Mouse (Mus musculus) heart, postnatal 0 days (tissue): Measurements from ENCODE around the gene Ap1m2. TPM values are rescaled to one million over a fixed set of nuclear protein-coding genes. Genes with fewer than 3 reads are reported as not detected.
"Not testable (repeated sequence)": the region's sequence is repeated elsewhere in the genome, so short reads cannot be mapped to it uniquely, and the experiment has no call there.

Experiments used
- ATAC-seq: fragments of 200-750 bp; cut with Nextera tagmentation; 2 replicates; pipeline ENCODE4 v1.8.0; 2017; ENCODE audit warnings: low read depth, moderate number of reproducible peaks, moderate library complexity; ENCODE audit not compliant: insufficient read depth
- DNase-seq: peaks from one replicate; pipeline ENCODE4 v3.0.0-alpha.2; 2016; ENCODE audit warnings: low spot score
- H3K27ac ChIP-seq: fragments of 300-500 bp; sonication (generic); 2 replicates; pipeline ENCODE4 v1.5.1; 2014; ENCODE audit warnings: low read depth, mild to moderate bottlenecking
- H3K27me3 ChIP-seq: fragments of 300-500 bp; sonication (generic); 2 replicates; pipeline ENCODE4 v1.6.1; 2014; ENCODE audit warnings: low read length, mixed read lengths; ENCODE audit not compliant: control insufficient read depth, insufficient read depth
- H3K36me3 ChIP-seq: fragments of 300-500 bp; sonication (generic); replicated peaks from 2 replicates; pipeline ENCODE4 v1.6.1; 2014; ENCODE audit warnings: low read length, mixed read lengths; ENCODE audit not compliant: control insufficient read depth, insufficient read depth
- H3K4me1 ChIP-seq: fragments of 300-500 bp; sonication (generic); 2 replicates; pipeline ENCODE4 v1.6.1; 2014; ENCODE audit warnings: antibody characterized with exemption; ENCODE audit not compliant: control insufficient read depth, insufficient read depth
- H3K4me2 ChIP-seq: fragments of 300-500 bp; sonication (generic); 2 replicates; pipeline ENCODE4 v1.6.1; 2014; ENCODE audit warnings: low read depth, mild to moderate bottlenecking, low read length, moderate library complexity
- H3K4me3 ChIP-seq: fragments of 300-500 bp; sonication (generic); 2 replicates; pipeline ENCODE4 v1.5.1; 2014; ENCODE audit warnings: low read depth, low read length
- H3K9ac ChIP-seq: fragments of 300-500 bp; sonication (generic); replicated peaks from 2 replicates; pipeline ENCODE4 v1.6.1; 2014; ENCODE audit warnings: low read depth, low read length, mixed read lengths
- H3K9me3 ChIP-seq: fragments of 300-500 bp; sonication (generic); replicated peaks from 2 replicates; pipeline ENCODE4 v1.6.1; 2016; ENCODE audit warnings: low read length; ENCODE audit not compliant: control insufficient read depth
- CTCF ChIP-seq: IDR thresholded peaks from 2 replicates; pipeline ENCODE4 v1.5.1; 2016; ENCODE audit warnings: antibody characterized with exemption, control low read depth, low read depth
- EP300 ChIP-seq: IDR thresholded peaks from 2 replicates; pipeline ENCODE4 v1.6.1; 2016; ENCODE audit warnings: antibody characterized with exemption, low read depth
- WGBS: fragments of 180-500 bp; shearing (Covaris S2); extraction: QIAGEN DNeasy Blood & Tissue Kit; methylation state at CpG from one replicate; pipeline ENCODE4 v1.1.7; 2014; 5-methylcytosine and 5-hydroxymethylcytosine counted together
- polyA plus RNA-seq: library from polyadenylated mRNA; unstranded; fragments of >200 nt; fragmentation: Nextera tagmentation; extraction: Ambion mirVana; gene quantifications from 2 replicates; pipeline ENCODE4 v1.2.1, GENCODE M21; 2015
- total RNA-seq: library from RNA; depleted of rRNA; stranded (reverse); fragments of >200 nt; gene quantifications from 2 replicates; pipeline ENCODE4 v1.2.3, GENCODE M21; 2014; ENCODE audit warnings: low replicate concordance

Ap1m2 gene
- total and polyA plus RNA-seq, 2 experiments from 2014 or later, result 0.57 TPM; not detected in 1

- H3K4me2 ChIP-seq, result no peak overlapping the region
- peaks cover 7% of the 10 kb centered on the region; the same call in 1 of the 2 replicates for H3K4me1 ChIP-seq
- WGBS, result 52% methylated on average over 7 of the region's 7 CpGs
- H3K36me3 ChIP-seq, result peaks cover 96% of the 10 kb centered on the region
- no peaks in the 10 kb centered on the region for H3K27me3 ChIP-seq
- H3K4me3 ChIP-seq, result no peak overlapping the region
- TF ChIP-seq CTCF (no peak), EP300 (no peak)
- H3K9ac ChIP-seq, result no peak overlapping the region
- peak overlapping the region; percentile 62 for H3K27ac ChIP-seq
- H3K9me3 ChIP-seq, result no peaks in the 10 kb centered on the region
- ATAC-seq (no peak), DNase-seq (no peak)
Observed at GRCm38 (mm10) chr9:21273520-21274228, 38.5 kb downstream of the Ap1m2 start.

- no peak overlapping the region for H3K4me2 ChIP-seq
- no peaks in the 10 kb centered on the region for H3K9me3 ChIP-seq
- WGBS, result 78% methylated on average over 8 of the region's 8 CpGs
- no peak overlapping the region for H3K27ac ChIP-seq
- ATAC-seq, result no peak
- no peak for TF ChIP-seq EP300
- TF ChIP-seq CTCF, result no peak
- DNase-seq, result no peak
- H3K27me3 ChIP-seq, result no peaks in the 10 kb centered on the region
- no peak overlapping the region for H3K9ac ChIP-seq
- no peak overlapping the region for H3K4me3 ChIP-seq
- peaks cover 97% of the 10 kb centered on the region for H3K36me3 ChIP-seq
- H3K4me1 ChIP-seq, result peaks cover 7% of the 10 kb centered on the region; the same call in 1 of the 2 replicates
Observed at GRCm38 (mm10) chr9:21273094-21273493, 39.0 kb downstream of the Ap1m2 start.

- Histone ChIP-seq H3K4me1 (peaks cover 7% of the 10 kb centered on the region; the same call in 1 of the 2 replicates), H3K4me2 (no peak overlapping the region), H3K27me3 (no peaks in the 10 kb centered on the region), H3K4me3 (no peak overlapping the region), H3K36me3 (peaks cover 94% of the 10 kb centered on the region), H3K9ac (no peak overlapping the region), H3K27ac (no peak overlapping the region), H3K9me3 (no peaks in the 10 kb centered on the region)
- TF ChIP-seq EP300, result no peak
- DNase-seq (no peak), ATAC-seq (no peak)
- WGBS, result 85% methylated on average over 9 of the region's 9 CpGs
Observed at GRCm38 (mm10) chr9:21272391-21272790, 39.7 kb downstream of the Ap1m2 start.

GRCm38 (mm10) chr9:21269590-21269989, 42.5 kb downstream of the Ap1m2 start:
- WGBS, result 80% methylated on average over 5 of the region's 5 CpGs
- not testable (repeated sequence) for H3K27me3 ChIP-seq, H3K4me3 ChIP-seq, H3K9me3 ChIP-seq, H3K4me2 ChIP-seq, DNase-seq, H3K9ac ChIP-seq, H3K27ac ChIP-seq, ATAC-seq
- H3K36me3 ChIP-seq, result peaks cover 72% of the 10 kb centered on the region
- peaks cover 23% of the 10 kb centered on the region for H3K4me1 ChIP-seq

- Histone ChIP-seq H3K36me3 (peaks cover 59% of the 10 kb centered on the region), H3K4me2 (no peak overlapping the region), H3K9me3 (no peaks in the 10 kb centered on the region), H3K4me3 (no peak overlapping the region), H3K4me1 (peaks cover 20% of the 10 kb centered on the region), H3K9ac (no peak overlapping the region), H3K27me3 (no peaks in the 10 kb centered on the region), H3K27ac (no peak overlapping the region)
- WGBS, result 94% methylated on average over 16 of the region's 16 CpGs
- TF ChIP-seq CTCF (no peak), EP300 (no peak)
- DNase-seq, result no peak
- no peak for ATAC-seq
Observed at GRCm38 (mm10) chr9:21268305-21268704, 43.8 kb downstream of the Ap1m2 start.

- no peak for DNase-seq
- Histone ChIP-seq H3K9ac (no peak overlapping the region), H3K4me3 (peak overlapping the region; percentile 99; the same call in 1 of the 2 replicates), H3K36me3 (peaks cover 45% of the 10 kb centered on the region), H3K4me2 (peak overlapping the region; percentile 93), H3K9me3 (no peaks in the 10 kb centered on the region), H3K27ac (no peak overlapping the region), H3K27me3 (no peaks in the 10 kb centered on the region), H3K4me1 (peaks cover 20% of the 10 kb centered on the region)
- ATAC-seq, result no peak
- no peak for TF ChIP-seq CTCF
- 69% methylated on average over 5 of the region's 5 CpGs for WGBS
Observed at GRCm38 (mm10) chr9:21266889-21267288, 45.2 kb downstream of the Ap1m2 start.
